Mouse (Mus musculus): ENCODE results near the gene Sec24b.

DNA sequence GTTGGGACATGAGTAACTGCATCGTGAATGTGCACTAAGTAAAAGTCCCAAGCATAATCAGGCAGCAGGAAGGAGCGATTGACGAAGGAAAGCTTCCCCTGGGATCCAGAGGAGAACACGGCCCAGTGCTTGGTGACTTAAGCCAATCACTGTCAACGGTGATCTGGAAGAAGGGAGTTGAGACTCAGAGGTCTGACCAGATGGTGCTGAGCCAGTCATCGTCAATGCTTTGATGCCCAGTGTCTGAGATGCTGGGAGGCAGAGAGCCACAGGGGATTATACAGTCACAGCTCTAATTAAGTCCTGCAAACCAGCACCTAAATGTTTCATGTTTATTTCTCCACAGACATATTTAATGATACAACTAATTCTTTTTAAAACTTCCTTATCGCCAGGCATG lies 122.3 kb downstream of the Sec24b start:
- TF ChIP-seq CTCF (conservative IDR thresholded peaks at IDR 0.05 in 1 of 2, IDR thresholded peaks at IDR 0.05 in 1 of 2; ENCODE audit: low read depth in 2 of 2, low read length in 2 of 2) (no peak), ZNF384 (IDR thresholded peaks at IDR 0.05; ENCODE audit: low read depth, low read length) (no peak), POLR2AphosphoS2 (IDR thresholded peaks at IDR 0.05; ENCODE audit: low read depth, low read length) (no peak), SIN3A (IDR thresholded peaks at IDR 0.05; ENCODE audit: low read length) (no peak), TCF12 (IDR thresholded peaks at IDR 0.05; ENCODE audit: low read depth, low read length) (no peak), NRF1 (IDR thresholded peaks at IDR 0.05; ENCODE audit: low read depth, low read length) (no peak), PAX5 (IDR thresholded peaks at IDR 0.05; ENCODE audit: low read length) (no peak), HCFC1 (IDR thresholded peaks at IDR 0.05; ENCODE audit: low read depth, low read length) (no peak), ZC3H11A (IDR thresholded peaks at IDR 0.05; ENCODE audit: low read depth, low read length) (no peak), MXI1 (IDR thresholded peaks at IDR 0.05; ENCODE audit: low read depth, low read length) (no peak), EP300 (IDR thresholded peaks at IDR 0.05; ENCODE audit: low read length) (no peak), TBP (conservative IDR thresholded peaks at IDR 0.05; ENCODE audit: low read depth, low read length) (no peak), IRF4 (IDR thresholded peaks at IDR 0.05; ENCODE audit: low read depth, low read length) (no peak), POLR2A (IDR thresholded peaks at IDR 0.05; ENCODE audit: low read depth, low read length) (no peak)
